Mouse (Mus musculus) spleen, embryonic (tissue): Measurements from ENCODE around the gene 9130023H24Rik.

Source experiments
- CTCF ChIA-PET: fragments of 350-600 bp; sonication (Branson Sonifier 250); formaldehyde crosslinking; loops from one replicate; lab custom pipeline; 2022; lab: Charles Lee

Gene 9130023H24Rik

DNA sequence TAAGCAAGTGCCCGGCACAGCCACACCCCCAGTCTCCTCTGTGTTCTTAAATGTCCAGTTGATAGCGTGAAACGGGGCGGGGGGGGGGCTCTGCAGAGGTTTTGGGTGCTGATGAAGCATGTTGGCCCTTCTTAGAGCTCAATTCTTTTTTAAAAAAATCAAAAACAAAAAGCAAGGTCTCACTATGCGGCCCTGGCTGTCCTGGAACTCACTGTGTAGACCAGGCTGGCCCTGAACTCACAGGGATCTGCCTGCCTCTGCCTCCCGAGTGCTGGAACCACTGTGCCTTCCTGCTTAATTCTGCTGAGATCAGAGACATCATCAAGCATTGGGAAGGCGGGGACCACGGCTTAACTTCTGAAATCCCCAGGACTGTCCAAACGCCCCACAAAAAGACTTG is 36.2 kb downstream of the 9130023H24Rik start:
- CTCF ChIA-PET, result interaction anchor here (0.5 to 0.6 kb wide), 2 partner anchors 20 to 464 kb away, joined by 4 to 8 read pairs; no protein-coding TSS in a partner anchor
